Mouse (Mus musculus): ENCODE results near the gene Cers6. TPM values are rescaled to one million over a fixed set of nuclear protein-coding genes. Genes with fewer than 3 reads are reported as not detected.

The Cers6 gene
- polyA plus RNA-seq, 1 experiment = 21.1 TPM

GRCm38 (mm10) chr2:69043431-69044118, 182.3 kb downstream of the Cers6 start:
- H3K4me3 ChIP-seq (ENCODE audit: control insufficient read depth, insufficient read depth, low read length) = no peak overlapping the region

GRCm38 (mm10) chr2:69045926-69046325, 184.7 kb downstream of the Cers6 start:
- Histone ChIP-seq H3K4me1 (replicated peaks; ENCODE audit: control insufficient read depth, insufficient read depth, low read length) (peaks cover 2% of the 10 kb centered on the region), H3K36me3 (ENCODE audit: control insufficient read depth, insufficient read depth, low read length) (no peaks in the 10 kb centered on the region), H3K27ac (ENCODE audit: control insufficient read depth, insufficient read depth, low read length) (no peak overlapping the region), H3K4me3 (ENCODE audit: control insufficient read depth, insufficient read depth, low read length) (no peak overlapping the region), H3K27me3 (ENCODE audit: control insufficient read depth, insufficient read depth, low read length) (no peaks in the 10 kb centered on the region)
- no peak for DNase-seq
- no peak for TF ChIP-seq CTCF (IDR thresholded peaks at IDR 0.05; ENCODE audit: borderline replicate concordance, control insufficient read depth, extremely low read depth, insufficient read depth, low read length, poor library complexity)
- TF ChIP-seq POLR2A (IDR thresholded peaks at IDR 0.05; ENCODE audit: control insufficient read depth, extremely low read depth, insufficient read depth, low read length, poor library complexity) = no peak
- 94% methylated on average over 4 of the region's 4 CpGs for WGBS

More at GRCm38 (mm10) chr2:69043431-69044118, 182.3 kb downstream of the Cers6 start:
- Histone ChIP-seq H3K4me1 (replicated peaks; ENCODE audit: control insufficient read depth, insufficient read depth, low read length) (peaks cover 2% of the 10 kb centered on the region), H3K27ac (ENCODE audit: control insufficient read depth, insufficient read depth, low read length) (no peak overlapping the region), H3K27me3 (ENCODE audit: control insufficient read depth, insufficient read depth, low read length) (no peaks in the 10 kb centered on the region), H3K36me3 (ENCODE audit: control insufficient read depth, insufficient read depth, low read length) (no peaks in the 10 kb centered on the region)
- 87% methylated on average over 4 of the region's 4 CpGs for WGBS
- DNase-seq = peak; percentile 70
- TF ChIP-seq POLR2A (IDR thresholded peaks at IDR 0.05; ENCODE audit: control insufficient read depth, extremely low read depth, insufficient read depth, low read length, poor library complexity) = no peak
- no peak for TF ChIP-seq CTCF (IDR thresholded peaks at IDR 0.05; ENCODE audit: borderline replicate concordance, control insufficient read depth, extremely low read depth, insufficient read depth, low read length, poor library complexity)

- DNase-seq = no peak
- Histone ChIP-seq H3K36me3 (ENCODE audit: control insufficient read depth, insufficient read depth, low read length) (no peaks in the 10 kb centered on the region), H3K27me3 (ENCODE audit: control insufficient read depth, insufficient read depth, low read length) (no peaks in the 10 kb centered on the region), H3K4me3 (ENCODE audit: control insufficient read depth, insufficient read depth, low read length) (no peak overlapping the region), H3K4me1 (replicated peaks; ENCODE audit: control insufficient read depth, insufficient read depth, low read length) (peaks cover 2% of the 10 kb centered on the region), H3K27ac (ENCODE audit: control insufficient read depth, insufficient read depth, low read length) (no peak overlapping the region)
- 79% methylated on average over 7 of the region's 7 CpGs for WGBS
- no peak for TF ChIP-seq POLR2A (IDR thresholded peaks at IDR 0.05; ENCODE audit: control insufficient read depth, extremely low read depth, insufficient read depth, low read length, poor library complexity)
- no peak for TF ChIP-seq CTCF (IDR thresholded peaks at IDR 0.05; ENCODE audit: borderline replicate concordance, control insufficient read depth, extremely low read depth, insufficient read depth, low read length, poor library complexity)
These were observed 186.1 kb downstream of the Cers6 start for GRCm38 (mm10) chr2:69047297-69047696.

GRCm38 (mm10) chr2:69047805-69048204, 186.6 kb downstream of the Cers6 start:
- TF ChIP-seq POLR2A (IDR thresholded peaks at IDR 0.05; ENCODE audit: control insufficient read depth, extremely low read depth, insufficient read depth, low read length, poor library complexity) (no peak), CTCF (IDR thresholded peaks at IDR 0.05; ENCODE audit: borderline replicate concordance, control insufficient read depth, extremely low read depth, insufficient read depth, low read length, poor library complexity) (no peak)
- WGBS = 95% methylated on average over 3 of the region's 3 CpGs

GRCm38 (mm10) chr2:69049179-69049578, 187.9 kb downstream of the Cers6 start:
- WGBS = 93% methylated on average over 7 of the region's 7 CpGs
- DNase-seq = no peak
- Histone ChIP-seq H3K36me3 (ENCODE audit: control insufficient read depth, insufficient read depth, low read length) (no peaks in the 10 kb centered on the region), H3K4me1 (replicated peaks; ENCODE audit: control insufficient read depth, insufficient read depth, low read length) (no peaks in the 10 kb centered on the region), H3K27me3 (ENCODE audit: control insufficient read depth, insufficient read depth, low read length) (no peaks in the 10 kb centered on the region), H3K4me3 (ENCODE audit: control insufficient read depth, insufficient read depth, low read length) (no peak overlapping the region), H3K27ac (ENCODE audit: control insufficient read depth, insufficient read depth, low read length) (no peak overlapping the region)
- TF ChIP-seq CTCF (IDR thresholded peaks at IDR 0.05; ENCODE audit: borderline replicate concordance, control insufficient read depth, extremely low read depth, insufficient read depth, low read length, poor library complexity) (no peak), POLR2A (IDR thresholded peaks at IDR 0.05; ENCODE audit: control insufficient read depth, extremely low read depth, insufficient read depth, low read length, poor library complexity) (no peak)

More at GRCm38 (mm10) chr2:69047805-69048204, 186.6 kb downstream of the Cers6 start:
- no peaks in the 10 kb centered on the region for H3K36me3 ChIP-seq (ENCODE audit: control insufficient read depth, insufficient read depth, low read length)
- H3K27me3 ChIP-seq (ENCODE audit: control insufficient read depth, insufficient read depth, low read length) = no peaks in the 10 kb centered on the region
- no peak for DNase-seq
- peaks cover under 1% of the 10 kb centered on the region; the same call in 1 of the 2 replicates for H3K4me1 ChIP-seq (replicated peaks; ENCODE audit: control insufficient read depth, insufficient read depth, low read length)
- no peak overlapping the region for H3K27ac ChIP-seq (ENCODE audit: control insufficient read depth, insufficient read depth, low read length)
- no peak overlapping the region for H3K4me3 ChIP-seq (ENCODE audit: control insufficient read depth, insufficient read depth, low read length)

GRCm38 (mm10) chr2:69050189-69050588, 188.9 kb downstream of the Cers6 start:
- Histone ChIP-seq H3K36me3 (ENCODE audit: control insufficient read depth, insufficient read depth, low read length) (no peaks in the 10 kb centered on the region), H3K27ac (ENCODE audit: control insufficient read depth, insufficient read depth, low read length) (no peak overlapping the region), H3K4me3 (ENCODE audit: control insufficient read depth, insufficient read depth, low read length) (no peak overlapping the region), H3K27me3 (ENCODE audit: control insufficient read depth, insufficient read depth, low read length) (no peaks in the 10 kb centered on the region), H3K4me1 (replicated peaks; ENCODE audit: control insufficient read depth, insufficient read depth, low read length) (no peaks in the 10 kb centered on the region)
- WGBS = 96% methylated on average over 4 of the region's 4 CpGs
- no peak for DNase-seq
- TF ChIP-seq POLR2A (IDR thresholded peaks at IDR 0.05; ENCODE audit: control insufficient read depth, extremely low read depth, insufficient read depth, low read length, poor library complexity) (no peak), CTCF (IDR thresholded peaks at IDR 0.05; ENCODE audit: borderline replicate concordance, control insufficient read depth, extremely low read depth, insufficient read depth, low read length, poor library complexity) (no peak)
